Mouse (Mus musculus) monocyte, adult 2 months (primary cell): Measurements from ENCODE around the gene Cblc.
A peak's percentile ranks its signal among the peaks of the same experiment; 100 is the strongest.
"Not testable (repeated sequence)": the region's sequence is repeated elsewhere in the genome, so short reads cannot be mapped to it uniquely, and the experiment has no call there.

Experiments used
- DNase-seq, 2 experiments: peaks; one replicate each; pipeline ENCODE4 v3.0.0; 2022; ENCODE audit warnings: low spot score in 2 of 2, low read depth in 1 of 2

Cblc gene

GRCm38 (mm10) chr7:19820347-19821048, 23.9 kb upstream of the Cblc start:
- DNase-seq, result no peak

GRCm38 (mm10) chr7:19818875-19819274, 22.3 kb upstream of the Cblc start:
- DNase-seq, result no peak

DNA sequence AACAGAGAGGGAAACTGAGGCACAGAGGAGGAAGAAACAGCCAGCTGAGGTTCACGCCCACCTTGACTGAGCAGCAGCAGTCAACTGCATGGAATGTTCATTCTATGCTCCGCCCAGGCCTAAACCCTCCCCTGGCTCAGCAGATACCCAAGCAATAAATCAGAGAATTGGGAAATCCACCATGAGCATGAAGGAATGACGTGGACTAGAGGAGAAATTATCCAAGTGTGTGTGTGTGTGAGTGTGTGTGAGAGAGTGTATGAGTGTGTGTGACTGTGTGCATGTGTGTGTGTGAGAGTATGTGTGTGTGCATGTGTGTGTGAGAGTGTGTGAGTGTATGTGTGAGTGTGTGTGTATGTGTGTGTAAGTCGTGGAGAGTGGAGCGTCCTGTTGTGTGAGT, 21.8 kb upstream of the Cblc start:
- DNase-seq, result no peak

GRCm38 (mm10) chr7:19817382-19818105, 20.9 kb upstream of the Cblc start:
- DNase-seq, result peak; percentile 67 to 84

GRCm38 (mm10) chr7:19816224-19816771, 19.7 kb upstream of the Cblc start:
- DNase-seq, result peak; percentile 79 to 84

DNA sequence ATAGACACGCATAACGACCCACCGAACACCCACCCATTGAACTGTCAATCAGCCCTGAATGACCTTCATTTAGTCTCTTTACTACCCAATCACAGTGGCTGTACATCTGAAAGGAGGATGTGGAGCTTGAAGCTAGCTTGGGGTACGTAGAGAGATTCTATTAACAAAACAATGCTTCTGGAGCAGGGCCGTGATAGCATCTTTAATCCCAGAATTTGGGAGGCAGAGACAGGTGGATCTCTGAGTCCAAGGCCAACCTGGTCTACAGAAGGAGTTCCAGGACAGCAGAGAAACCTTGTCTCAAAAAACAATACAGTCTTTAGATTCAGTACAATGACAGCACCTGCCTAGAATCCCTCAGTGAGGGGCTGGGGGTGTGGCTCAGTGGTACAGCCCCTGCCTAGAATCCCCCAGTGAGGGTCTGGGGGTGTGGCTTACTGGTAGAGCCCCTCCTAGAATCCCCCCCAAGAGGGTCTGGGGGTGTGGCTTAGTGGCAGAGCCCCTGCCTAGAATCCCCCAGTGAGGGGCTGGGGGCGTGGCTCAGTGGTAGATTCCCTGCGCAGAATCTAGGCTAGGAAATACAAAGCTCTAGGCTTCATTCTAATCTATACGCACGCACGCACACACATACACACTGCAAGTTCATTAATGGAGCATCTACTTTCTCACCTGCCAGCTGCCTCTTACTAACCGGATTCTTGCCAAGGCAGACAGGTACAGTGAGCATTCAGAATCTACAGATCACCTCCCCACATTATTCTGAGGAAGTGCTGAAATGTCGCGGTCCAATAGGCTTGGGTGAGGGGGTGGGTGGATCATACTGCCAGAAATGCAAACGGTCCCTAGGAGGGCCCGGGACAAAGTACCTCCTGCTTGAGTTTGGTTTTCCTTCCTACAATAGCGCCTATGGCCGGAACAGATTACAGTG, 19.0 kb upstream of the Cblc start:
- DNase-seq, result no peak

GRCm38 (mm10) chr7:19813579-19814122, 17.0 kb upstream of the Cblc start:
- no peak for DNase-seq

GRCm38 (mm10) chr7:19813161-19813560, 16.6 kb upstream of the Cblc start:
- DNase-seq, result no peak

- DNase-seq, result no peak
These were observed 14.5 kb upstream of the Cblc start for GRCm38 (mm10) chr7:19811114-19811513.

GRCm38 (mm10) chr7:19809369-19809768, 12.8 kb upstream of the Cblc start:
- no peak for DNase-seq

- DNase-seq, result no peak
These were observed 9.9 kb upstream of the Cblc start for GRCm38 (mm10) chr7:19806356-19806969.

DNA sequence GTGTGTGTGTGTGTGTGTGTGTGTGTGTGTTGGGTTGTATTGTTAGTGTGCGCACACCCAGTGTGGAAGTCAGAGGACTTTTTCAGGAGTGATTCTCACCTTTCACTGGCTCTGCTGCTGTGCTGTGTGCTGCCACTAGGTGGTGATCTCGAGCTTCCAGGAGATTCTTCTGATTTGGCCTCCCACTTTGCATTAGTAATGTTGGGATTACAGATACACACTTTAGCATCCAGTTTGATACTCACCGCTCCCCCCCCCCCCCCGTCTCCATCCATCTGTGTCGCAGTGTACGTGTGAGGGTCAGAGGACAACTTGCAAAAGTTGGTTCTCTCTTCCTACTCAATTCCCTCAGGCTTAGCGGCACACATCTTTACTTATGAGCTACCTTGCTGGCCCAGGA, 6.4 kb upstream of the Cblc start:
- DNase-seq, result peak in 1 of 2 experiments; percentile 60

DNA sequence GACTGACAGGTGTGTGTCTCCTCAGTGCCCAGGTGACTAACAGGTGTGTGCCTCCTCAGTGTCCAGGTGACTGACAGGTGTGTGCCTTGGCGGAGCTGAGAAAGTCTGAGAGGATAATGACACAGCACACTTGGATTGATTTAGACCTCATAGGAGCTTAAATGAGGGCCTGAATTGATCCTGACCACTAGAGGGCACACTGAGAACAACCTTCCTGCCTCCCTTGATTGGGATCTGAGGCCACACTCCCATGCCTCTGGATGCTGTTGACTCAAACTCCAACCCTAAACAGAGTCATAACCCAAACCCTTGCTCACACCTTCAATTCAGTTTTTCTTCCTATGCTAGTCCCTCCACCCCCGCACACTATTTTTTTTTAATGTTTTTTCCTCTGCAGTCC, 4.2 kb upstream of the Cblc start:
- DNase-seq, result no peak

DNA sequence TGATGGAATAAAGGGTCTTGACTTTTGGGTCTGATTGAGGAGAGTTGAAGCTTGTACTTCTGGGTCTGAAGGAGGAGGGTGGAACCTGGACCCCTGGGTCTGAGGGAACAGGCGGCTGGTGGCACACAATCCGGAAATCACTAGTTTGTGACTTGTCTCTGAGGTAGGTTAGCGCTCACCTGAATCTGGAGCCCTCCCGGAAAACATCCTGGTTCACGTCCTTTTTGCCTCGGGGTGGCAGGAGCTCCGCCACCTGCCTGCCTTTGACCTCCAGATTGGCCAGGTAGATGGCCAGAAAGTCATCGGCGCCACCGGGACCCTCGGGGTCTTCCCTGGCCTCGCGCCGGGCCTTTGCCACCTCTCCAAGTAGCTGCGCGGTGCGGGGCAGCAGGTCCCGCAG, 355 bp downstream of the Cblc start:
- no peak for DNase-seq

DNA sequence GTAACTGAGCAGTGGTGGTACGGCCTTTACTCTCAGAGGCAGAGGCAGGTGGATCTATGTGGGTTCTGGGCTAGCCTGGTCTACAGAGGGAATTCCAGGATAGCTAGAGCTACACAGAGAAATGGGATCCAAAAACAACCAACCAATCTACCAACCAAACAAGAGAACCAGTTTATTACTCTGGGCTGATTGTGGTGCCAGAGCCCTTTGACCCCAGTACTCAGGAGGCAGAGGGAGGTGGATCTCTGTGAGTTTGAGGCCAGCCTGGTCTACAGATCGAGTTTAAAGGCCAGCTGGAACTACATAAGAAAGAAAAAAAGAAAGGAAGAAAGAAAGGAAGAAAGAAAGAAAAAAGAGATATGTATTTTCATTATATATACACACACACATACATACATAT, 1.4 kb downstream of the Cblc start:
- DNase-seq, result no peak

DNA sequence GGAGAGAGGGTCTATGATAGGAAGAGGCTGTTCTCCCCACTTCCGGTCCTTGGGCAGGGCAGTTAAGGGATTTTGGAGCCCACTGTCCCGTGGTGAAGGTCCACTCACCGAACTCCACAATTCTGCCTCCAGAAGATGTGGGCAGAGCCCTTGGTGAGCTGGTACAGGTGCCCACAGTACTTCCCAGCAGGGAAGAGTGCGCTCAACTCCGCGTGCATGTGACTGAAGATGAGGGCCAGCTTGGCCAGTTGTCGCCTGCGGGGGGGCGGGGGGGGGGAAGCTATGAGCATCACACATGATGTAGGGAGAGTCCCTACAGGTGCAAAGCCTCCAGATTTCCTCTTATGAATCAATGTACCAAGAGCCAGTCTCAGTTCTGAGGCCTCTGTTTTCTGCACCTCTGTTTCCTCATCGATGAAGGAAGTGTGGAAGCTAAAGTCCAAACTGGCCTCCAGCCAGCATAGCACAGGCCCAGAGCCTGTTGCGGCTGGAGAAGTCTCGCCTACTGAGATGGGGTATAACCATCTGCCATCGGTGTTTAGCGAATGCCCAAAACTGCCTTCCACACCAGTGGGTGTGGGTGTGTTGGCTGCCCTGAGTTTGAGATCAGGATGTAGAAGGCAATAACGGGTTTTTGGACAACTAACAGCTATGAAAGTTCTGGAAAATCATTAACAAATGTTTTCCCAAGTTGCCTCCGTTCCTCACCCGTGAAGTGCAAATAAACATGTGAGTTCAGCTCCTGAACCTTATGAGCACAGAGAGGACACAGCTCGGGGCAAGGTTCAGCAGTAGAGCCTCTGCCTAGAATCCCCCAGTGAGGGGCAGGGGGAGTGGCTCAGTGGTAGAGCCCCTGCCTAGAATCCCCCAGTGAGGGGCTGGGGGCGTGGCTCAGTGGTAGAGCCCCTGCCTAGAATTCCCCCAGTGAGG, 3.6 kb downstream of the Cblc start:
- no peak for DNase-seq

GRCm38 (mm10) chr7:19791504-19791903, 5.1 kb downstream of the Cblc start:
- not testable (repeated sequence) for DNase-seq

DNA sequence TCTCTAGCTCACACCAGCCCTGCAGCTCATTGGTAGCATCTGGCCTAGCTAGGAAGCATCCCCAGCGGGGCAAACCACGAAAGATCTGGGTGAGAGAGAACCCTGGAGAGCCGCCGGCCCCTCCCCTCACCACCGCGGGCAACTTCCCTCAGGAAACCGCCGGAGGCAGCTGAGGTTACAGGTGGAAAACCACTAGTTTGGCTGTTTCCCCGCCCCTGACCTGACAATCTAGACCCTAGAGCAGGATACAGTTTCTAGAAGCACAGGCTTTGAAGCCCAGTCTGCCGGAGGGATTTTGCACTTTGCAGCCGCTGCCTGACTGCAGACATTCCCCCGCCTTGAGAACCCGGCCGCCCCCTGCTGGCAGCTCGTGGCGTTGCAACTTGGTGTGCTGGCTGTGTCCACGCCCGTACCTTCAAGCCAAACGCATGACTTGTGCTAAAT, 6.7 kb downstream of the Cblc start:
- DNase-seq, result peak; percentile 47 to 77

- DNase-seq, result no peak
These were observed 10.6 kb downstream of the Cblc start for GRCm38 (mm10) chr7:19785874-19786458.
